ENCODE assay signal across 7 mouse cellular contexts in genomic region chr9:88522569-88523334, GRCm38 (mm10). TPM values are rescaled to one million over a fixed set of nuclear protein-coding genes. Genes with fewer than 3 reads are reported as not detected.
DNase-seq lines count a peak whose midpoint lies in the region; ATAC-seq lines count a peak whose summit lies in the region.

No protein-coding gene starts in this region.

- no peaks in the 10 kb centered on the region for H3K9me3 ChIP-seq in embryonic facial prominence, embryonic 10.5 days
- no peaks in the 10 kb centered on the region for H3K9me3 ChIP-seq in limb, embryonic 10.5 days (replicated peaks)
- H3K9me3 ChIP-seq in midbrain, embryonic 13.5 days, result no peaks in the 10 kb centered on the region

- H3K9ac ChIP-seq in midbrain, embryonic 13.5 days (replicated peaks), result peak overlapping the region; percentile 95

- WGBS in embryonic facial prominence, embryonic 10.5 days, result under 1% methylated on average over 69 of the region's 69 CpGs
- under 1% methylated on average over 69 of the region's 69 CpGs for WGBS in limb, embryonic 10.5 days
- WGBS in midbrain, embryonic 13.5 days, result under 1% methylated on average over 69 of the region's 69 CpGs

- no peaks in the 10 kb centered on the region for H3K27me3 ChIP-seq in embryonic facial prominence, embryonic 10.5 days (replicated peaks; ENCODE audit: low read depth, poor library complexity, severe bottlenecking)
- H3K27me3 ChIP-seq in limb, embryonic 10.5 days (ENCODE audit: low read depth, poor library complexity, severe bottlenecking), result no peaks in the 10 kb centered on the region
- H3K27me3 ChIP-seq in midbrain, embryonic 13.5 days, result 0 out of 2 replicates have a peak, but pooled peaks cover 3% of the 10 kb centered on the region

- peak overlapping the region; percentile 77 for H3K4me2 ChIP-seq in midbrain, embryonic 13.5 days (replicated peaks)

- peak overlapping the region; percentile 95 for H3K27ac ChIP-seq in embryonic facial prominence, embryonic 10.5 days (replicated peaks)
- H3K27ac ChIP-seq in limb, embryonic 10.5 days, result peak overlapping the region; percentile 96
- peak overlapping the region; percentile 95 for H3K27ac ChIP-seq in midbrain, embryonic 13.5 days

- DNase-seq in adrenal gland, postnatal 10 days, result peak; percentile 97
- DNase-seq in embryonic facial prominence, embryonic 10.5 days (ENCODE audit: low spot score), result peak; percentile 96
- peak; percentile 93 for DNase-seq in kidney, adult 11 months
- peak; percentile 98 for DNase-seq in limb, embryonic 10.5 days (ENCODE audit: low spot score)
- DNase-seq in spleen, adult 12 weeks (ENCODE audit: low spot score), result peak; percentile 97

- H3K4me3 ChIP-seq in embryonic facial prominence, embryonic 10.5 days, result peak overlapping the region; percentile 83
- H3K4me3 ChIP-seq in limb, embryonic 10.5 days, result peak overlapping the region; percentile 78
- peak overlapping the region; percentile 90 for H3K4me3 ChIP-seq in midbrain, embryonic 13.5 days (replicated peaks)

- peak; percentile 88 for ATAC-seq in granulocyte monocyte progenitor cell, adult 5-6 weeks (replicated peaks; ENCODE audit: poor library complexity, severe bottlenecking)
- peak; percentile 92 for ATAC-seq in midbrain, embryonic 13.5 days

- H3K4me1 ChIP-seq in embryonic facial prominence, embryonic 10.5 days, result peaks cover 11% of the 10 kb centered on the region
- peaks cover 17% of the 10 kb centered on the region for H3K4me1 ChIP-seq in limb, embryonic 10.5 days
- peaks cover 26% of the 10 kb centered on the region for H3K4me1 ChIP-seq in midbrain, embryonic 13.5 days (replicated peaks)

- peaks cover 24% of the 10 kb centered on the region for H3K36me3 ChIP-seq in embryonic facial prominence, embryonic 10.5 days (replicated peaks)
- H3K36me3 ChIP-seq in limb, embryonic 10.5 days, result peaks cover 23% of the 10 kb centered on the region
- peaks cover 17% of the 10 kb centered on the region for H3K36me3 ChIP-seq in midbrain, embryonic 13.5 days

RNA-seq across cellular contexts. Expression of gene Zfp949, which starts 25.1 kb away (rescaled TPM):
- 10 to 100 TPM in 1 of 2 experiments, 1 to 10 TPM in 1; 8.8 to 10.1 TPM for total RNA-seq in adrenal gland, postnatal 10 days (2021)
- 7.0 and 8.5 TPM in 2 replicates for polyA plus RNA-seq in embryonic facial prominence, embryonic 10.5 days (2016; fragmentation: Nextera tagmentation; extraction: Ambion mirVana)
- 8.9 and 12.4 TPM in 2 replicates for total RNA-seq in granulocyte monocyte progenitor cell, adult 5-6 weeks (2014; fragmentation: Nextera tagmentation)
- total RNA-seq in granulocyte monocyte progenitor cell, adult 5-6 weeks (2017), result 7.3 and 10.6 TPM in 2 replicates
- polyA plus RNA-seq in limb, embryonic 10.5 days (2016; fragmentation: Nextera tagmentation; extraction: Ambion mirVana), result 5.2 and 9.1 TPM in 2 replicates
- 18.5 and 20.4 TPM in 2 replicates for polyA plus RNA-seq in midbrain, embryonic 13.5 days (2015; fragmentation: Nextera tagmentation; extraction: Ambion mirVana)

RNA-seq across cellular contexts. Expression of gene Syncrip, which starts 40.4 kb away (rescaled TPM):
- total RNA-seq in adrenal gland, postnatal 10 days (2021), result 10 to 100 TPM; 92.6 to 93.0 TPM
- 133 TPM in 2 replicates for polyA plus RNA-seq in embryonic facial prominence, embryonic 10.5 days (2016; fragmentation: Nextera tagmentation; extraction: Ambion mirVana)
- 231 and 250 TPM in 2 replicates for total RNA-seq in granulocyte monocyte progenitor cell, adult 5-6 weeks (2014; fragmentation: Nextera tagmentation)
- total RNA-seq in granulocyte monocyte progenitor cell, adult 5-6 weeks (2017), result 274 and 276 TPM in 2 replicates
- 125 and 132 TPM in 2 replicates for polyA plus RNA-seq in limb, embryonic 10.5 days (2016; fragmentation: Nextera tagmentation; extraction: Ambion mirVana)
- 95.9 and 102 TPM in 2 replicates for polyA plus RNA-seq in midbrain, embryonic 13.5 days (2015; fragmentation: Nextera tagmentation; extraction: Ambion mirVana)

RNA-seq across cellular contexts. Expression of gene Trim43a, which starts 57.9 kb away (rescaled TPM):
- total RNA-seq in adrenal gland, postnatal 10 days (2021), result under 1 TPM; 0.21 to 0.75 TPM
- polyA plus RNA-seq in embryonic facial prominence, embryonic 10.5 days (2016; fragmentation: Nextera tagmentation; extraction: Ambion mirVana), result 0.07 TPM in 1 of 2 replicates, not detected in the other
- not detected in 2 replicates for total RNA-seq in granulocyte monocyte progenitor cell, adult 5-6 weeks (2014; fragmentation: Nextera tagmentation)
- not detected in 2 replicates for total RNA-seq in granulocyte monocyte progenitor cell, adult 5-6 weeks (2017)
- polyA plus RNA-seq in limb, embryonic 10.5 days (2016; fragmentation: Nextera tagmentation; extraction: Ambion mirVana), result 0.13 and 0.15 TPM in 2 replicates
- 0.20 and 0.67 TPM in 2 replicates for polyA plus RNA-seq in midbrain, embryonic 13.5 days (2015; fragmentation: Nextera tagmentation; extraction: Ambion mirVana)

Comparison
In these comparisons a context has a peak if more than half of its experiments do, and no peak if none do; other contexts are left out.
1. Peak in every context shown above with its lines: DNase-seq, ATAC-seq, H3K4me3 ChIP-seq and H3K27ac ChIP-seq.